Mouse (Mus musculus) lung, postnatal 10 days (tissue): ENCODE measurements at regions not wholly inside any gene's neighbourhood (a gene's known extent, or its start where the extent isn't known, plus 50 kb on each side); places are given as distances from the start of the nearest gene placed in this dataset.

Experiments used
- DNase-seq: peaks from one replicate; pipeline ENCODE4 v3.0.0; 2021

GRCm38 (mm10) chr3:115816328-115817160 lies 71.1 kb upstream of the Dph5 start:
- DNase-seq, result no peak

GRCm38 (mm10) chr3:115817771-115818170 lies 69.9 kb upstream of the Dph5 start:
- no peak for DNase-seq

GRCm38 (mm10) chr3:115818734-115819133 lies 68.9 kb upstream of the Dph5 start:
- no peak for DNase-seq

GRCm38 (mm10) chr3:115819401-115820138 lies 68.1 kb upstream of the Dph5 start:
- DNase-seq, result no peak

- no peak for DNase-seq
These were observed 67.5 kb upstream of the Dph5 start for GRCm38 (mm10) chr3:115820139-115820481.

- no peak for DNase-seq
These were observed 66.0 kb upstream of the Dph5 start for GRCm38 (mm10) chr3:115821627-115822026.

- peak; percentile 59 for DNase-seq
These were observed 65.1 kb upstream of the Dph5 start for GRCm38 (mm10) chr3:115822491-115822890.

GRCm38 (mm10) chr3:115823741-115824140 lies 63.9 kb upstream of the Dph5 start:
- DNase-seq, result no peak

- no peak for DNase-seq
These were observed 62.8 kb upstream of the Dph5 start for GRCm38 (mm10) chr3:115824792-115825191.

- DNase-seq, result no peak
These were observed 52.3 kb upstream of the Dph5 start for GRCm38 (mm10) chr3:115835381-115835780.

GRCm38 (mm10) chr3:115837617-115838216 lies 49.9 kb upstream of the Dph5 start:
- no peak for DNase-seq
